Mouse (Mus musculus) midbrain, embryonic 13.5 days (tissue): ENCODE measurements around the gene Sema4c. TPM values are rescaled to one million over a fixed set of nuclear protein-coding genes. Genes with fewer than 3 reads are reported as not detected.

Experiments used
- ATAC-seq: fragments of 200-750 bp; cut with Nextera tagmentation; 2 replicates; pipeline ENCODE4 v1.8.0; 2017; ENCODE audit warnings: mild to moderate bottlenecking, moderate TSS enrichment, moderate library complexity
- H3K27ac ChIP-seq: fragments of 300-500 bp; sonication (generic); 2 replicates; pipeline ENCODE4 v1.5.1; 2015; ENCODE audit warnings: inconsistent platforms, mild to moderate bottlenecking, moderate library complexity
- H3K27me3 ChIP-seq: fragments of 300-500 bp; sonication (generic); 2 replicates; pipeline ENCODE4 v1.6.1; 2015; ENCODE audit warnings: mild to moderate bottlenecking, inconsistent platforms
- H3K36me3 ChIP-seq: fragments of 300-500 bp; sonication (generic); 2 replicates; pipeline ENCODE4 v1.6.1; 2015; ENCODE audit warnings: mild to moderate bottlenecking, inconsistent platforms
- H3K4me1 ChIP-seq: fragments of 300-500 bp; sonication (generic); replicated peaks from 2 replicates; pipeline ENCODE4 v1.6.1; 2015; ENCODE audit warnings: inconsistent platforms
- H3K4me2 ChIP-seq: fragments of 300-500 bp; sonication (generic); replicated peaks from 2 replicates; pipeline ENCODE4 v1.6.1; 2015; ENCODE audit warnings: moderate library complexity, mild to moderate bottlenecking, inconsistent platforms
- H3K4me3 ChIP-seq: fragments of 300-500 bp; sonication (generic); replicated peaks from 2 replicates; pipeline ENCODE4 v1.5.1; 2015; ENCODE audit warnings: mild to moderate bottlenecking, inconsistent platforms
- H3K9ac ChIP-seq: fragments of 300-500 bp; sonication (generic); replicated peaks from 2 replicates; pipeline ENCODE4 v1.6.1; 2015; ENCODE audit warnings: mild to moderate bottlenecking, inconsistent platforms
- H3K9me3 ChIP-seq: fragments of 300-500 bp; sonication (generic); 2 replicates; pipeline ENCODE4 v1.6.1; 2016; ENCODE audit warnings: mild to moderate bottlenecking, inconsistent platforms
- WGBS: fragments of 180-500 bp; shearing (Covaris S2); methylation state at CpG from one replicate; pipeline ENCODE4 v1.1.7; 2015; 5-methylcytosine and 5-hydroxymethylcytosine counted together
- polyA plus RNA-seq: library from polyadenylated mRNA; unstranded; fragments of >200 nt; fragmentation: Nextera tagmentation; extraction: Ambion mirVana; gene quantifications from 2 replicates; pipeline ENCODE4 v1.2.1, GENCODE M21; 2015

The Sema4c gene
- polyA plus RNA-seq, 1 experiment from 2014 or later: 35.4 TPM

DNA sequence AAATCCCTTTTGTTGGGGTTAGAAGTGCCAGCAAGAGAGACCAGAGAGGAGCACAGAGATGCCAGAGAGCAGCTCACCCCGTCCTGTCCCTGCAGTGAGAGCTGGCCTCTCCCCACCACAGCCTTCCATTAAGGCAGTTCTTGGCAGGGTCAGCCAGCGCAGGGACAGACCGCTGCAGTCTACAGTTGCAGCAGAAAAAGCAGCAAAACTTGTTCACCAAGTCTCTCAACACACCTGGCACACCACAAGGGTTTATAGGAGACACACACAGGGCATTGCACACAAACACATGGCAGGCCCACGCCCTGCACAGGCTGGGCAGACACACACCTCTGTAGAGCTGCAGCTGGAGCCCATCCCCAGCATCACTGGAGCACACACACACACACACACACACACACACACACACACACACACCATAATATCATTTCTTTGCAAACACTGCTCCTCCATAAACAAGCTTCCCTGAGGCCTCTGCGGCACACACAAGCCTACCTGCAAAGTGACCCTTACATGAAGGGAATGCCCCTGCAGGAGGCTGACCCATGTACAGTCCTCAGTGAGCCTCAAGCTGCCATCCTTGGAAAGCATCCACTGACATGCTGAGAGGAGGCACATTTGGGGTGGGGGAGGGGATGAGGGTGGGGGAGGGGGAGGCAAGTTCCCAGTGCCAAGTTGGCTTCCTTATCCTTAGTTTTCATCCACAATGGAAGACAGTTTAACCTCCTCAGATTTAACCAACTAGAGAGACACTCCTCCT is 16.2 kb upstream of the Sema4c start:
- no peak overlapping the region for H3K27ac ChIP-seq
- H3K4me2 ChIP-seq: no peak overlapping the region
- H3K36me3 ChIP-seq: no peaks in the 10 kb centered on the region
- H3K27me3 ChIP-seq: peaks cover 13% of the 10 kb centered on the region; the same call in 1 of the 2 replicates
- no peak overlapping the region for H3K4me3 ChIP-seq
- WGBS: 89% methylated on average over 5 of the region's 5 CpGs
- H3K9me3 ChIP-seq: no peaks in the 10 kb centered on the region
- peaks cover 20% of the 10 kb centered on the region for H3K4me1 ChIP-seq
- H3K9ac ChIP-seq: no peak overlapping the region
- no peak for ATAC-seq

DNA sequence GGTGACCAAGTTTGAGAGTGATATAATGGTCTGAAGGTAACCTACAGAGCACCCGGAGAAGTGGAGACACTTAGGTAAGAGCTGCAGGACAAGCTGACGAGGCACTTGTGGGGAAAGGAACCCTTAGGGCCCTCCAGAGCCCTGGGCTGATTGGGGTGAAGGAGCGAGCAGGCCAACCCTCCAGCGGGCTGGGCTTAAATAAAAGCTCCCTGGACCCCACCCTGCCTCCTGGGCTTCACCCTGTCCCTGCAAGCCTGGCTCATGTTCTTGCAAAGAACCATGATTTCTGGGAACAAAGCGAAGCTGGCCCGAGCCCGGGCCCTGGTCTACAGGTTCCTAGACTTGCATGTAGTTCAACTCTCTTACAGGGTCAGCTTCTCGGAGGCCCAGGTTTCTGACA is 15.4 kb upstream of the Sema4c start:
- H3K4me2 ChIP-seq: no peak overlapping the region
- 81% methylated on average over 8 of the region's 8 CpGs for WGBS
- no peak overlapping the region for H3K9ac ChIP-seq
- ATAC-seq: no peak
- no peaks in the 10 kb centered on the region for H3K9me3 ChIP-seq
- H3K36me3 ChIP-seq: no peaks in the 10 kb centered on the region
- H3K4me3 ChIP-seq: no peak overlapping the region
- H3K4me1 ChIP-seq: peaks cover 19% of the 10 kb centered on the region
- H3K27ac ChIP-seq: no peak overlapping the region
- peaks cover 13% of the 10 kb centered on the region; the same call in 1 of the 2 replicates for H3K27me3 ChIP-seq

DNA sequence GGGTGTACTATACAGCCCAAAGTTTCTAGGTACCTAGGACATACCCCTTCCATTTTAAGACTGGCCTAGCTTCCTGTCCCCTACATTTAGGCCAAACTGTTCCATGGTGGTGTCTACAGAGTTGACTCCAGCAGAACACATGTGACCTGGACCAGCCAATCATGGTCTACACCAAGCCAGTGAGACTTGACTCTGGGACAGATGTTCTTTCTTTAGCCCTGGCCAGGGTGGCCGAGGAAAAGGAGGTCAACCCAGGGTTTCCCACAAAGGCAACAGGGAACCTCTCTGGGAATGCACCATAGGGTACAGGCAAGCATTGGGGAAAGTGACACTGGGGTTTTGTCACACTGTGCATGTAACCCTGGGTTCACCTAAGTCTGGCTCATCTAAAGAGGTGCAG is 14.6 kb upstream of the Sema4c start:
- no peak overlapping the region for H3K27ac ChIP-seq
- H3K4me2 ChIP-seq: no peak overlapping the region
- no peak for ATAC-seq
- WGBS: 77% methylated on average over 1 of the region's 1 CpGs
- no peaks in the 10 kb centered on the region for H3K9me3 ChIP-seq
- H3K9ac ChIP-seq: no peak overlapping the region
- peaks cover 6% of the 10 kb centered on the region; the same call in 1 of the 2 replicates for H3K27me3 ChIP-seq
- H3K4me3 ChIP-seq: no peak overlapping the region
- H3K36me3 ChIP-seq: no peaks in the 10 kb centered on the region
- H3K4me1 ChIP-seq: peaks cover 24% of the 10 kb centered on the region

DNA sequence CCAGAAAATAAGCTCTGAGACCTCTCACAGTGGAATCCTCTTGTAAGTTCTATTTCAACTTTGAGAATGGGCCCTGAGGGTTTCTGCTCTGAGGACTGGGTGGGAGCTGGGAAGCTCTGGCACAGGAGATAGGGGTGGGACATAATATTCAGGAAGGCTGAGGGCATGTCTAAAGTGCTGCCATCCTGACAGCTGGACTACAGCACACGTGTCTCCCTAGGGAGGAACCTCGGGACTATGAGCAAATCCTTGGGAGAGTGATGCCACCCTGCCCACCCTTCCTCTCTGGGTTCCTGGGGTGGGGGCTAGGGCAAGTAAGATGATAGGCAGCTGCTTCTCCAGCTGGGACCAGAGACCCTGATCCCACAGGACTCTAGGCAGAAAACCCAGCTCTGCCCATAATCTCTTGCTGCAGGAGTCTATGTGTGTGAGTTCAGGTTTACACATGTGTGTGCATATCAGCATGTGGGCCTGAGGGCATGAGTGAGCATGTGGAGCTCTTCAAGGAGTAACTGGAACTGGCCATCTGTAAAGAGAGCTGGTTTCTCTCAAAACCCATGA is 14.1 kb upstream of the Sema4c start:
- WGBS: 67% methylated on average over 2 of the region's 2 CpGs
- no peak for ATAC-seq
- Histone ChIP-seq H3K27ac (no peak overlapping the region), H3K4me3 (no peak overlapping the region), H3K4me2 (no peak overlapping the region), H3K36me3 (no peaks in the 10 kb centered on the region), H3K27me3 (0 out of 2 replicates have a peak, but pooled peaks cover 3% of the 10 kb centered on the region), H3K9ac (no peak overlapping the region), H3K9me3 (no peaks in the 10 kb centered on the region), H3K4me1 (peaks cover 24% of the 10 kb centered on the region)

DNA sequence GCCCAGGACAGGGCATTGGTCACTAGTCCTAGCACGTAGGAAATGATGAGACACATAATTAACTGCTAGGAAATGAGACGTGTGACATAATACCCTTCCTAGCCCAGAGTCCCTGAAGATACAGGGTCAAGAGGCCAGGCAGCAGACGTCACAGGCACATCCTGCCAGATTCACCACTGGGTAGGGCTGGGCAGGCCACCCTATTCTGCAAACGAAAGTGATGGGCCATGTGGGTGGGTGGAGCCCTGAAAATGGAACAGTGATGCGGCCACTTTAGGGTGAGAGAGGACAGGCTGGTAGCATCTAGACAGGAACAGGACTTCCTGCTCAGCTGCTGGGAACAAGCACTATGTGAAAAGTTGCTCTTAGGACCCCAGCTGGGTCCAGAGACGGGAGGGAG is 13.5 kb upstream of the Sema4c start:
- Histone ChIP-seq H3K4me1 (peaks cover 29% of the 10 kb centered on the region), H3K4me3 (no peak overlapping the region), H3K9ac (no peak overlapping the region), H3K36me3 (no peaks in the 10 kb centered on the region), H3K27ac (no peak overlapping the region), H3K4me2 (no peak overlapping the region), H3K9me3 (no peaks in the 10 kb centered on the region), H3K27me3 (0 out of 2 replicates have a peak, but pooled peaks cover 3% of the 10 kb centered on the region)
- ATAC-seq: no peak
- WGBS: 62% methylated on average over 6 of the region's 6 CpGs

DNA sequence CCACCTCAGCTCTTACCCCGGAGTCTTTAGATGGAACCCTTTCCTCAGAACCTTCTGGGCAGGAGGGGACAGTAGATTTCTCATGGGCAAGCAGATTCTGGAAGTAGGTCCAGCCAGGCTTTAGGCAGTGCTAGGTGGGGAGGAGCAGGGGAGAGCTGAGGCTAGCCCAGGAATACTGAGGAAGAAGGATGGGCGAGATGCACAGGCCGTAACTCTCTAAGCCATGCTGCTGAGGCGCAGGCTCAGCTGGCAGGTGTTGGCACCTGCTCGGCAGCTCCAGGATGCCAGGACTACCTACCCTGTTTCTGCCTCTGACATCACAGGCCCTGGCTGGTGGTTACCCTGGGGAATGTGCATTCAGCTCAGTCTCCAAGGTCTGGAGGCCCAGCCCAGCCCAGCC is 12.2 kb upstream of the Sema4c start:
- Histone ChIP-seq H3K4me1 (peaks cover 25% of the 10 kb centered on the region), H3K27ac (no peak overlapping the region), H3K27me3 (no peaks in the 10 kb centered on the region), H3K9me3 (no peaks in the 10 kb centered on the region), H3K4me2 (no peak overlapping the region), H3K4me3 (no peak overlapping the region), H3K36me3 (no peaks in the 10 kb centered on the region), H3K9ac (no peak overlapping the region)
- no peak for ATAC-seq
- WGBS: 88% methylated on average over 5 of the region's 5 CpGs

DNA sequence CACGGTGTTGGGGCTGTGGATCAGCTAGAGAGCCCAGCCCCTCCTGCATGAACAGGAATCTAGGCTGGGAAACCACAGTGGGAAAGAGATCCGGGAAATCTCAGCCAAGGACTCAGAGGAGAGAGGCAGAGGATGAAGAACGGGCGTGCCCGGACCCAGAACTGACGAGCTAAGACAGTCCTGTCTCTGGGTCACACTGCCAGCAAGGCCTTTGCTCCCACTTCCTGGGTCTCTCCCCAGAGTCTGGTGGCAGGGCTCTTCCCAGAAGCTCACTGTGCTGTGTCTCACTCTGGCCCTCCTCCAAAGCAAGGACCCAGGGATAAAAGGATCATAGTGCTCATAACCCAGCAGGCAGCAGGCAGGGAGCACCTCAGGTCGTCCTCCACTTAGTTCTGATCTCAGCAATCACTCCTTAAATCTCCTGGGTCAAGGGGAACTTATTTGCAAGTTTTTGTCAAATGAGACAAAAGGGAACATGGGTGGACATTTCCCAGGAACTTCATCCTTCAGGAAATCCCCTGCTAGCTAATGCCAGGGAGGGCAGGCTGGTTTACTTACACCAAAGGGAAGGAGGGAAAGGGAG is 11.6 kb upstream of the Sema4c start:
- ATAC-seq: no peak
- Histone ChIP-seq H3K9ac (no peak overlapping the region), H3K4me1 (peaks cover 24% of the 10 kb centered on the region), H3K27me3 (no peaks in the 10 kb centered on the region), H3K9me3 (no peaks in the 10 kb centered on the region), H3K4me2 (no peak overlapping the region), H3K27ac (no peak overlapping the region), H3K36me3 (no peaks in the 10 kb centered on the region), H3K4me3 (no peak overlapping the region)
- WGBS: 50% methylated on average over 7 of the region's 7 CpGs

DNA sequence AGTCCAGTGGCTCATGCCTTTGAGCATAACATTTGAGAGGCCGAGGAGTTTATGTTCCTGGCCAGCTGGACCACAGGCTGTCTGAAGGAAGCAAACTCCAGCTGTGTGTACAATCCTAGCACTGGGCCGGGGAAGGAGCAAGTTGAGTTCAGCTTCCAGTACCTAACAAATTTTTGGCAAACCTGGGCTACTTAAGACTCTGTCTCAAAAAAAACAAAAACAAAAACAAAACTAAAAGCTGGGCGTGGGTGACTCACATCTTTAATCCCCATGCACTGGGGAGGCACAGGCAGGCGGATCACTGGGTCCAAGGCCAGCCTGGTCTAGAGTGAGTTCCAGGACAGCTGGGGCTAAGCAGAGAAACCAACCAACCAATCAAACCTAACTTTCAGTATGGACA is 10.6 kb upstream of the Sema4c start:
- H3K4me2 ChIP-seq: no peak overlapping the region
- no peak overlapping the region for H3K27ac ChIP-seq
- H3K9ac ChIP-seq: no peak overlapping the region
- no peak overlapping the region for H3K4me3 ChIP-seq
- 74% methylated on average over 4 of the region's 4 CpGs for WGBS
- no peaks in the 10 kb centered on the region for H3K27me3 ChIP-seq
- H3K36me3 ChIP-seq: no peaks in the 10 kb centered on the region
- H3K4me1 ChIP-seq: peaks cover 16% of the 10 kb centered on the region
- H3K9me3 ChIP-seq: no peaks in the 10 kb centered on the region
- ATAC-seq: no peak

DNA sequence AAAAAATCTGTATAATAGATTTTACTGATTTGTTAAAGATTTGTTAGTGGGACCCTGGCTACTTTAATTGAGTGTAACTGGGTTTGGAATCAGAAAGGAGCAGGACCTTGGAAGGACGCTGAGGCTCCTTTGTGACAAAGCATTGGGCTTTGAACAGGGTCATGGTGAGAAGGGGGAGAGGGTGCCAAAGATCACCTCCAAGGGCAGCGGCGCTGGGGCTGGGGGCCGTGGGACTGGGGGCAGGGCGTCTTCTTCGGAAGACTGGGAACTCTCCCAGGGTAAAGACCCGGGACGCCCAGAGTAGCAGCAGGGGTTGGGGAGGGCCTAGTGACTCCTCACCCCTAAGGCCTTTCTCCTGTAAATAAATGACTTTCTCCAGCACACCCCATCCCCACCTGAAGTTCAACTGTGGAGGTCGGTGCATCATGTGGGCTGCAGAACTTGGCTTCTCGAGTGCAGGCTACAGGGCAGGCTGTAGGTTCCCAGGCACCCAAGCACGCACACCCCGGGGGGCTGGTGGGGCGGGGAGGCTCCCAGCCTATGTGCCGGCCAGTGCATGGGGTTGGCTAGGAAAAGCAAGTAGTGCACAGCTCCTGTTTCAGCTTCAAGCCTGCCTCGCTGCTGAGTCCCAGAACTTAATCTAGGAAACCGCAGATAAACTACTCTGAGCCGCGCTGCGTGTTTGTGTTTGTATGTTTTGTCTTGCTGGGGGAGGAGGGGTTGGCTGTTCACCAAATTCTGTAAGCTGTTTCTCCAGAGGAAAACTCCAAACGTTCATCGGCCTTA is 9.9 kb upstream of the Sema4c start:
- Histone ChIP-seq H3K9ac (no peak overlapping the region), H3K36me3 (no peaks in the 10 kb centered on the region), H3K27ac (no peak overlapping the region), H3K27me3 (no peaks in the 10 kb centered on the region), H3K4me3 (no peak overlapping the region), H3K4me1 (peaks cover 16% of the 10 kb centered on the region), H3K4me2 (no peak overlapping the region), H3K9me3 (no peaks in the 10 kb centered on the region)
- no peak for ATAC-seq
- WGBS: 44% methylated on average over 21 of the region's 21 CpGs

DNA sequence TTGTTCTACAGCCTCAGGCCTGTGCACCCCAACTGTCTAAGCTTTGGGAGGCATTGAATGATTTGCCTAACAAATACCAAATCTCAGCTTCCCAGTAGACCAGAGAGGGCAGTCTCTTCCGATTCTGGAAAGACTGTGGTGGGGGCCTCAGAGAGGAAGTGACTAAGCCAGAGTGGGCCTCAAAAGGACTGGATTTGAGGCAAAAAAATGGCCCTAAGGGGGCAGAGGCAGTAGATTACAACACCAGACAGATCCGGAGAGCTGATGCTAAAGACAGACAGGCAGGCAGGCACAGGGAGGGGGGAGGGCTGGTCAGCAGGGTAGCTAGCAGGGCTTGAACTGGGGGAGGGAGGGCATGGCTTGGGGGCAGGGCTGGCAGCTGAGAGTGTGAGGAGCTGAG is 8.3 kb upstream of the Sema4c start:
- no peak overlapping the region for H3K4me3 ChIP-seq
- H3K9me3 ChIP-seq: no peaks in the 10 kb centered on the region
- no peak overlapping the region for H3K9ac ChIP-seq
- no peak for ATAC-seq
- no peak overlapping the region for H3K27ac ChIP-seq
- H3K4me1 ChIP-seq: peaks cover 16% of the 10 kb centered on the region
- WGBS: 8% methylated on average over 2 of the region's 2 CpGs
- no peaks in the 10 kb centered on the region for H3K36me3 ChIP-seq
- no peak overlapping the region for H3K4me2 ChIP-seq
- H3K27me3 ChIP-seq: no peaks in the 10 kb centered on the region

DNA sequence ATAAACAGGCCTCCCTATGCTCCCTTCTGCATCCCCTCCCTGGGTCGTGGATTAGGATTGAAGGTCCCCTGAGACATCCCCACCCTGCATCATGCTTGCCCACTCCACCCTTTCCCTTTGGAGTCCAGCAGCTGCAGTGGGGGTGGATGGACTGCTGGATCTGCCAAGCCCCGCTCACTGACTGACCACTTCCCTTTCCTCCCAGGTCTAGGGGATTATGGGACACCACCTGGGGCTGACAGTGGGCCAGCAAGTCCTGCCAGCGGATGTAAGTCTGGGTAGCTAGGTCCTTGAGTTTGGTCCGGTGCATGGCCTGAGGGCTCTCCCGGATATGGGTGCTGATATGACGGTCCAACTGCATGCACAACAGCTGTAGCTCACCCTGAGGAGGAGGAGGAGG is 6.0 kb upstream of the Sema4c start:
- H3K27ac ChIP-seq: no peak overlapping the region
- H3K27me3 ChIP-seq: 0 out of 2 replicates have a peak, but pooled peaks cover 4% of the 10 kb centered on the region
- H3K9me3 ChIP-seq: no peaks in the 10 kb centered on the region
- H3K4me1 ChIP-seq: peaks cover 19% of the 10 kb centered on the region
- H3K36me3 ChIP-seq: no peaks in the 10 kb centered on the region
- H3K4me3 ChIP-seq: no peak overlapping the region
- WGBS: 80% methylated on average over 6 of the region's 6 CpGs
- H3K9ac ChIP-seq: no peak overlapping the region
- no peak for ATAC-seq
- H3K4me2 ChIP-seq: no peak overlapping the region

DNA sequence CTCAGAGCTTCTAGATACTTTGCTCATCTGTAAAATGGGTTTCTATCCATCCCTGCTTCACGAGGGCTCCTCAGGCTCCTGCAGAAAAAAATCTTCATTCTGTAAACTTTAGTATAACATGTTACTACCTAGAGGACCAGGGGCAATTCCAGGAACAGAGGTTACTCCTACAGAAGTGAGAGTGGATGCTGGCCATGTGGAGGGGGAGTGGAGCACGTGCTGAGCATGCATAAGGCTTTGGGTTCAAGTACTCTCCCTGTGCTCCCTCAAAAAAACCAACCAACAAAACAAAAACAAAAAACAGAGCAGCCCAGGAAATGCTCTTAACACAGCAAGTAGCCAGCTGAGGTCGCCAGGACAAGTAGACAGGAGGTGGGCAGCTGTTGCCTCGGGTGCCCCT is 5.5 kb upstream of the Sema4c start:
- peaks cover 23% of the 10 kb centered on the region for H3K4me1 ChIP-seq
- no peaks in the 10 kb centered on the region for H3K9me3 ChIP-seq
- no peak overlapping the region for H3K27ac ChIP-seq
- H3K9ac ChIP-seq: no peak overlapping the region
- H3K4me2 ChIP-seq: no peak overlapping the region
- H3K27me3 ChIP-seq: 0 out of 2 replicates have a peak, but pooled peaks cover 4% of the 10 kb centered on the region
- no peaks in the 10 kb centered on the region for H3K36me3 ChIP-seq
- WGBS: 74% methylated on average over 4 of the region's 4 CpGs
- ATAC-seq: no peak
- no peak overlapping the region for H3K4me3 ChIP-seq
